Mouse (Mus musculus) small intestine, adult 2 months (tissue): ENCODE data around the gene Rspo4. TPM values are rescaled to one million over a fixed set of nuclear protein-coding genes. Genes with fewer than 3 reads are reported as not detected.

Experiments
- H3K27ac ChIP-seq: fragments of 200-500 bp; 2 replicates; pipeline ENCODE4 v1.5.1; 2012; ENCODE audit warnings: low read depth, low read length, control low read depth, inconsistent platforms; ENCODE audit not compliant: insufficient read depth
- H3K27me3 ChIP-seq: fragments of 200-500 bp; 2 replicates; pipeline ENCODE4 v1.6.1; 2012; ENCODE audit warnings: mild to moderate bottlenecking, moderate library complexity, low read length, inconsistent platforms; ENCODE audit not compliant: control insufficient read depth, insufficient read depth
- H3K36me3 ChIP-seq: fragments of 200-500 bp; 2 replicates; pipeline ENCODE4 v1.6.1; 2012; ENCODE audit warnings: mild to moderate bottlenecking, low read length, control low read depth, inconsistent platforms; ENCODE audit not compliant: control insufficient read depth, insufficient read depth
- H3K4me1 ChIP-seq: fragments of 200-500 bp; 2 replicates; pipeline ENCODE4 v1.6.1; 2012; ENCODE audit warnings: low read length, inconsistent platforms, mixed read lengths; ENCODE audit not compliant: control insufficient read depth, insufficient read depth, insufficient read length
- H3K4me3 ChIP-seq: fragments of 200-500 bp; 2 replicates; pipeline ENCODE4 v1.5.1; 2012; ENCODE audit warnings: low read depth, mild to moderate bottlenecking, control low read depth, inconsistent platforms, low read length, moderate library complexity
- CTCF ChIP-seq: fragments of 200-500 bp; IDR thresholded peaks from 2 replicates; pipeline ENCODE4 v1.5.1; 2012; ENCODE audit warnings: low read depth, mild to moderate bottlenecking, control low read depth, inconsistent platforms, low read length, moderate library complexity, mixed read lengths; ENCODE audit not compliant: insufficient replicate concordance, insufficient read length; ENCODE audit errors: extremely low read depth
- POLR2A ChIP-seq: fragments of 200-500 bp; IDR thresholded peaks from 2 replicates; pipeline ENCODE4 v1.6.1; 2012; ENCODE audit warnings: low read depth, mild to moderate bottlenecking, control low read depth, inconsistent platforms, low read length, moderate library complexity
- WGBS: fragments of 180-500 bp; shearing (Covaris S2); methylation state at CpG from one replicate; pipeline ENCODE4 v1.1.7; 2018; 5-methylcytosine and 5-hydroxymethylcytosine counted together
- polyA plus RNA-seq: library from polyadenylated mRNA; depleted of rRNA; stranded (reverse); fragments of >200 nt; gene quantifications from 2 replicates; pipeline ENCODE4 v1.2.3, GENCODE M21; 2012

The Rspo4 gene
- polyA plus RNA-seq, 1 experiment = 0.04 TPM

DNA sequence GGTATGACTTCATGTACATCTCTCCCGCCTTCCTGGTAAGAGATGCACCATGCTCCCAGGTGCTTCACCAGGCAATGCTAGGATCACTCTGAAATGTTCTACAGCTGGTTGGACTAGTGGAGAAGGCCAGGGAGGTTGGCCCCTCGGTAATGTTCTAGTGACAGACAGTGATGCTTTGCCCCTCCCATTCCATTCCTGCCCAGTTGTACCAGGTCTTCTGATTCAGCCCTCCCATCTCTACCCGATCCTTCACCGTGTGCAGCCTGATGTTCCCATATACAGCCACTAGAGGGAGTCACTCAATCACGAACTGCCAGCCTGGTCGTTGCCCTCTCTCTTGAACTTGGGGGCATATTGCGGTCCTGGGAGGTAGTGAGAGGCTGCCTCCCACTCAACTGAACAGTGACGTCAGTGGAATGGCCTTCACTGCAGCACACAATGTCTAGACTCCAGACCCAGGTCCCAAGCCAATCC lies 33.3 kb downstream of the Rspo4 start:
- Histone ChIP-seq H3K36me3 (no peaks in the 10 kb centered on the region), H3K27me3 (no peaks in the 10 kb centered on the region), H3K27ac (no peak overlapping the region), H3K4me3 (no peak overlapping the region), H3K4me1 (no peaks in the 10 kb centered on the region)
- WGBS = 13% methylated on average over 8 of the region's 8 CpGs
- TF ChIP-seq POLR2A (no peak), CTCF (peak; percentile 85; the same call in 1 of the 2 replicates)

DNA sequence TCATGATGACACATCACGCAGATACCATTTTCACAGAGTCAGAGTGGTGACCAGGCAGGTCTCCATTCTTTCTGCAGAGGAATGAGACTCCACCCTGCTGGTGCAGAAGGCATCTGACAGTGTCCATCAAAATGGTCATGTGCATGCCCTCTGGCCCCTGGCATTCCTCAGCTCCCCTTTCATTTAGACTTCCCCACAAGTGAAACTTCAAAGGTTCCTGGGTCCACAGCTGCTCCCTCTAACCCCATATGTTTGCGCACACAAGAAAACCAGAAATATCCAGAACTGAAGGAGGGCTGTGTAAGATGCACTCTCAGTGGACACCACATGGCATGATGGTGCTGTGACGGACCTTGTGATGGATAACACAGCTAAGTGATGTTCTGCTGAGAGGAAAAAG lies 35.9 kb downstream of the Rspo4 start:
- no peaks in the 10 kb centered on the region for H3K27me3 ChIP-seq
- H3K4me3 ChIP-seq = no peak overlapping the region
- TF ChIP-seq CTCF = no peak
- no peak for TF ChIP-seq POLR2A
- H3K36me3 ChIP-seq = no peaks in the 10 kb centered on the region
- H3K27ac ChIP-seq = no peak overlapping the region
- WGBS = 74% methylated on average over 3 of the region's 3 CpGs
- H3K4me1 ChIP-seq = no peaks in the 10 kb centered on the region

DNA sequence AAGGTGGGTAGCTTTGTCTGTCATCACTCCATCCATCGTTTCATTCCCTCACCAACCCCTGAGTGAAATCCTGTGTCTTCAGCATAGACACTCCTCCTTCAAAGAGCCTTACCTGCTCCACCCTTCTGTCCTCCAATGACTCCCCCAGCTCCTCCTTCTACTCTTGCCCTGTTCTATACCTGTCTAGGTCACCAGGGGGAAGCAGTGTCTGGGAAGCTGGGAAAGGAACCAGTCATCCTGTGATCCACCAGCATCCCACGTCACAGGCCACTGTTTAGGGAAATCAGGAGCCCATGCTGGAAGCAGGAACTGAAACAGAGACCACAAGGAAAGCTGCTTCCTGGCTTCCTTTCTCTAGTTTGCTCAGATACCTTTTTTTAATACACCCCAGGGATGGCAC lies 37.0 kb downstream of the Rspo4 start:
- no peaks in the 10 kb centered on the region for H3K27me3 ChIP-seq
- H3K36me3 ChIP-seq = no peaks in the 10 kb centered on the region
- whole genome bisulfite sequencing = 42% methylated on average over 2 of the region's 2 CpGs
- no peaks in the 10 kb centered on the region for H3K4me1 ChIP-seq
- H3K4me3 ChIP-seq = no peak overlapping the region
- TF ChIP-seq CTCF (no peak), POLR2A (no peak)
- no peak overlapping the region for H3K27ac ChIP-seq

GRCm38 (mm10) chr2:151891031-151891430 lies 48.3 kb downstream of the Rspo4 start:
- no peak overlapping the region for H3K27ac ChIP-seq
- no peaks in the 10 kb centered on the region for H3K36me3 ChIP-seq
- H3K4me3 ChIP-seq = no peak overlapping the region
- WGBS = 58% methylated on average over 6 of the region's 6 CpGs
- H3K27me3 ChIP-seq = no peaks in the 10 kb centered on the region; the same call in 1 of the 2 replicates
- H3K4me1 ChIP-seq = no peaks in the 10 kb centered on the region
- TF ChIP-seq CTCF = no peak
- no peak for TF ChIP-seq POLR2A

- Histone ChIP-seq H3K36me3 (no peaks in the 10 kb centered on the region), H3K4me3 (no peak overlapping the region), H3K27me3 (no peaks in the 10 kb centered on the region; the same call in 1 of the 2 replicates), H3K27ac (no peak overlapping the region), H3K4me1 (no peaks in the 10 kb centered on the region)
- TF ChIP-seq POLR2A (no peak), CTCF (no peak)
- WGBS = 48% methylated on average over 15 of the region's 15 CpGs
Measured at GRCm38 (mm10) chr2:151893122-151893774, 50.5 kb downstream of the Rspo4 start.

DNA sequence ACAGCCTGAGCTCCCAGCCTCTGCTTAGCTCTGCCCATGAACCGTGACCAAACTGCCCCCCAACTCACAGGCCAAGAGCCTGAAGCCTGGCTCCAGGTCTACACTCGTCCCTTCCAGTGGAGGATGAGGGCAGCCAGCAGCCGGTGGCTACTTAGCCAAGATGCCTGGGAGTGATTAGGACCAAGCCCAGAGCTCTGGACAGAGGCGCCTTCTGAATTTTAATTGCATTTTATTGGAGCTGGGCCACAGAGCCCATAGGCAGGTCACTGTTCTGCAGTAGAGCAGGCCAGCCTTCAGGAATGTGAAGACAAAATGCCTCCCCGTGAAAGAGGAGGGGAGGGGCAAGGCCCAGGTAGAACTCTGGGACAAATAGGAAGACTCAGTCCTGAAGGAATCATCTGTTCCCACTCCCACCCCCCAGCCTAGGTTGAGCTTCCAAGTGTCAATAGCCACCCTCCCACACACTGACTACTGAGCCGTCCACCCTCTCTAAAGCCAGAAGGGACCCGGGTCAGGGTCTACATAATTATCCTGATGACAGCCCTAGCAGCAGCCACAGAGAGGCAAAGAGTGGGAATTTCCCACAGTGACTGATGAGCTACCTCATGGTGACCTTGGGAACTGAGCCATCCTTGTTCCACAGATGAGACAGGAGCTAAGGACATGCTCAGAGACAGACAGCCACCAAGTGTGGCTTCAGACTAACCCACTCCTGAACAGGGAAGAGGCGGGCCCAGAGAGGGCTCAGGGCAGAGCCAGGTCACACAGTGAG lies 51.7 kb downstream of the Rspo4 start:
- H3K4me1 ChIP-seq = no peaks in the 10 kb centered on the region
- no peaks in the 10 kb centered on the region for H3K27me3 ChIP-seq
- TF ChIP-seq CTCF (no peak), POLR2A (no peak)
- no peak overlapping the region for H3K27ac ChIP-seq
- no peaks in the 10 kb centered on the region for H3K36me3 ChIP-seq
- no peak overlapping the region for H3K4me3 ChIP-seq
- 67% methylated on average over 8 of the region's 8 CpGs for WGBS

DNA sequence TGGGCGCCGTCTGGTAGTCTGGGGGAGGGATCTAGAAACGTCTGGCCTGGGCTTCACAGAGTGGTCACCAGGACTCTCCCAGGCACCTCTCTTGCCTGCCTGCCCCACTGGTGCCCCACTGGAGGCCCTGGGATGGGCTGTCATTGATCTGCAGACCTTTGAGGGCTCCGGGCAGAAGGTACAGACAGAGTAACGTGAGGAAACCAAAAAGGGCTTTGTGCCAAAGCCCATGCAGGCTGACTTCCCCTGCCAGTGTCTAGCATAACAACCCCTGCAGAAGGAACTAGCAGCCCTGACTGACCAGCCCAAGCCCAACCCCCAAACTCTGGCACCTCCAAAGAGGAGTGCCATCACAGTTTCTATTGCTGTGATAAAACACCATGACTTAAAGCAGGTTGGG lies 53.2 kb downstream of the Rspo4 start:
- no peak overlapping the region for H3K4me3 ChIP-seq
- H3K27me3 ChIP-seq = no peaks in the 10 kb centered on the region
- H3K27ac ChIP-seq = no peak overlapping the region
- 72% methylated on average over 5 of the region's 5 CpGs for WGBS
- TF ChIP-seq POLR2A (no peak), CTCF (no peak)
- H3K36me3 ChIP-seq = no peaks in the 10 kb centered on the region
- H3K4me1 ChIP-seq = no peaks in the 10 kb centered on the region
